8 mouse cellular contexts compared by ENCODE assay signal in the genomic region with DNA sequence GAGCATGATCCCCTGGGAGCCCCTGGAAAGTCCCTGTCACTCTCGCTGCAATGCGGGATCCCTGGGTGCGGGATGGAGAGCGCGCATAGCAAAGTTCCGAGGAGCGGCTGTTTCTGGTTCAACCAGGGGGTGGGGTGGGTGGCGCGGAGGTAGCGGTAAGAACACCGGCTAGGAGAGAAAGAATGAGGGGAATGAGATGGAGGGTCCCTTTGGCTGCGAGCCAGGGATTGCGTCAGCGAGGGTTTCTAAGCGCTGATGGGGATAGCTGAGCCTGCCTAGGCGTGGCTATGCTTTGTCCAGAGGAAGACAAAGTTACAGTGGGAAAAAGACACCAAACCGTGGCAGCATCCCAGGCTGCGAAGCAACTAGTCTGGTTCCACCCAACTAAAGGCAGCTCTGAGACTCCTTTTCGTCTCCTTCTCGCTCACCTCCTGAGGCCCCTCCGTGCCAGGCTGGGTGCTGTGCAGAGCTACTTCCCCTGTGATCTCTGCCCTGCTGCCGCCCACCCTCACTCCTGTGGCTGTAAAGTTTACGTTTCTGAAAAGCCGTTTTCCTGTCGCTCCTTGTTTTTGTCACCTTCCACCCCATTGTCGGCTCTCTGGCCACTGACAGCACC. TPM values are rescaled to one million over a fixed set of nuclear protein-coding genes. Genes with fewer than 3 reads are reported as not detected.
DNase-seq lines count a peak whose midpoint lies in the region; ATAC-seq and TF ChIP-seq lines count a peak whose summit lies in the region.

No protein-coding gene starts in this region.

- no peak for TF ChIP-seq EP300 in stomach, postnatal 0 days (optimal IDR thresholded peaks at IDR 0.05)

- peak overlapping the region; percentile 97 for H3K4me2 ChIP-seq in heart, embryonic 11.5 days
- peak overlapping the region; percentile 95 for H3K4me2 ChIP-seq in stomach, postnatal 0 days (replicated peaks; ENCODE audit: low read depth)

- TF ChIP-seq CTCF in stomach, postnatal 0 days (IDR thresholded peaks at IDR 0.05; ENCODE audit: low read depth), result no peak

- H3K9ac ChIP-seq in heart, embryonic 11.5 days (ENCODE audit: low read depth, low read length), result peak overlapping the region; percentile 91
- H3K9ac ChIP-seq in stomach, postnatal 0 days (ENCODE audit: low read length), result peak overlapping the region; percentile 76

- H3K9me3 ChIP-seq in heart, embryonic 11.5 days (replicated peaks; ENCODE audit: control insufficient read depth, low read length), result no peaks in the 10 kb centered on the region
- no peaks in the 10 kb centered on the region for H3K9me3 ChIP-seq in midbrain, embryonic 10.5 days (replicated peaks)
- H3K9me3 ChIP-seq in stomach, postnatal 0 days (ENCODE audit: control insufficient read depth, low read length), result no peaks in the 10 kb centered on the region

- peak; percentile 53; the same call in 1 of the 2 replicates for ATAC-seq in heart, embryonic 11.5 days (replicated peaks; ENCODE audit: insufficient number of reproducible peaks, low FRiP score, low TSS enrichment)
- peak; percentile 22; the same call in 1 of the 2 replicates for ATAC-seq in stomach, postnatal 0 days (ENCODE audit: low FRiP score, low TSS enrichment)
- ATAC-seq in erythroid progenitor cell, adult 5-6 weeks (replicated peaks; ENCODE audit: low FRiP score, poor library complexity, severe bottlenecking), result no peak

- peak overlapping the region; percentile 92 for H3K27ac ChIP-seq in heart, embryonic 11.5 days (ENCODE audit: low read depth, low read length)
- peak overlapping the region; percentile 81 for H3K27ac ChIP-seq in midbrain, embryonic 10.5 days (replicated peaks)
- peak overlapping the region; percentile 90 for H3K27ac ChIP-seq in stomach, postnatal 0 days (replicated peaks)

- H3K4me1 ChIP-seq in heart, embryonic 11.5 days (ENCODE audit: control insufficient read depth, insufficient read depth, low read length), result peaks cover 19% of the 10 kb centered on the region
- peaks cover 20% of the 10 kb centered on the region for H3K4me1 ChIP-seq in midbrain, embryonic 10.5 days
- H3K4me1 ChIP-seq in stomach, postnatal 0 days (replicated peaks; ENCODE audit: control insufficient read depth, insufficient read depth), result no peaks in the 10 kb centered on the region

- no peaks in the 10 kb centered on the region for H3K36me3 ChIP-seq in heart, embryonic 11.5 days (ENCODE audit: control insufficient read depth, insufficient read depth, low read length)
- H3K36me3 ChIP-seq in midbrain, embryonic 10.5 days, result no peaks in the 10 kb centered on the region
- no peaks in the 10 kb centered on the region for H3K36me3 ChIP-seq in stomach, postnatal 0 days (ENCODE audit: control insufficient read depth, insufficient read depth, low read length)

- WGBS in heart, embryonic 11.5 days (ENCODE audit: insufficient replicate concordance), result under 1% methylated on average over 26 of the region's 26 CpGs
- under 1% methylated on average over 26 of the region's 26 CpGs for WGBS in midbrain, embryonic 10.5 days
- WGBS in stomach, postnatal 0 days, result 1% methylated on average over 26 of the region's 26 CpGs

- no peaks in the 10 kb centered on the region for H3K27me3 ChIP-seq in heart, embryonic 11.5 days (ENCODE audit: control insufficient read depth, insufficient read depth, low read length)
- peaks cover 72% of the 10 kb centered on the region for H3K27me3 ChIP-seq in midbrain, embryonic 10.5 days (ENCODE audit: low read depth, poor library complexity, severe bottlenecking)
- no peaks in the 10 kb centered on the region for H3K27me3 ChIP-seq in stomach, postnatal 0 days (ENCODE audit: control insufficient read depth, insufficient read depth, low read length)

- DNase-seq in spleen, postnatal 10 days (ENCODE audit: low spot score in 2 of 2), result peak; percentile 58 to 69
- DNase-seq in spleen, postnatal 14 days (ENCODE audit: low spot score in 2 of 2), result no peak
- DNase-seq in embryo, embryonic 10.5 days (ENCODE audit: low spot score), result peak; percentile 82
- peak; percentile 54 for DNase-seq in kidney, postnatal 14 days
- peak; percentile 72 for DNase-seq in midbrain, embryonic 10.5 days (ENCODE audit: low spot score)
- DNase-seq in stomach, postnatal 0 days (ENCODE audit: low spot score), result peak; percentile 60

- peak overlapping the region; percentile 85 for H3K4me3 ChIP-seq in heart, embryonic 11.5 days (ENCODE audit: low read depth, low read length)
- peak overlapping the region; percentile 62 for H3K4me3 ChIP-seq in midbrain, embryonic 10.5 days
- peak overlapping the region; percentile 62 for H3K4me3 ChIP-seq in stomach, postnatal 0 days (ENCODE audit: low read depth, low read length)

RNA-seq across cellular contexts. Expression of gene Glipr2, which starts 0.8 kb away (rescaled TPM):
- 112 and 136 TPM in 2 replicates for polyA plus RNA-seq in heart, embryonic 11.5 days (2014; fragmentation: Nextera tagmentation; extraction: Ambion mirVana)
- polyA plus RNA-seq in midbrain, embryonic 10.5 days (2016; fragmentation: Nextera tagmentation; extraction: Ambion mirVana), result 69.2 and 82.3 TPM in 2 replicates
- 43.4 and 46.4 TPM in 2 replicates for polyA plus RNA-seq in stomach, postnatal 0 days (2015; fragmentation: Nextera tagmentation; extraction: Ambion mirVana)
- total RNA-seq in erythroid progenitor cell, adult 5-6 weeks (2015; ENCODE audit: low replicate concordance), result 9.6 and 20.2 TPM in 2 replicates
- total RNA-seq in erythroid progenitor cell, adult 5-6 weeks (2017; ENCODE audit: low replicate concordance), result 10.7 and 16.8 TPM in 2 replicates

RNA-seq across cellular contexts. Expression of gene Ccin, which starts 25.3 kb away (rescaled TPM):
- polyA plus RNA-seq in heart, embryonic 11.5 days (2014; fragmentation: Nextera tagmentation; extraction: Ambion mirVana), result not detected in 2 replicates
- not detected in 2 replicates for polyA plus RNA-seq in midbrain, embryonic 10.5 days (2016; fragmentation: Nextera tagmentation; extraction: Ambion mirVana)
- not detected in 2 replicates for polyA plus RNA-seq in stomach, postnatal 0 days (2015; fragmentation: Nextera tagmentation; extraction: Ambion mirVana)
- not detected in 2 replicates for total RNA-seq in erythroid progenitor cell, adult 5-6 weeks (2015; ENCODE audit: low replicate concordance)
- not detected in 2 replicates for total RNA-seq in erythroid progenitor cell, adult 5-6 weeks (2017; ENCODE audit: low replicate concordance)

RNA-seq across cellular contexts. Expression of gene Clta, which starts 46.3 kb away (rescaled TPM):
- polyA plus RNA-seq in heart, embryonic 11.5 days (2014; fragmentation: Nextera tagmentation; extraction: Ambion mirVana), result 157 and 162 TPM in 2 replicates
- polyA plus RNA-seq in midbrain, embryonic 10.5 days (2016; fragmentation: Nextera tagmentation; extraction: Ambion mirVana), result 187 and 190 TPM in 2 replicates
- polyA plus RNA-seq in stomach, postnatal 0 days (2015; fragmentation: Nextera tagmentation; extraction: Ambion mirVana), result 191 and 194 TPM in 2 replicates
- total RNA-seq in erythroid progenitor cell, adult 5-6 weeks (2015; ENCODE audit: low replicate concordance), result 151 and 166 TPM in 2 replicates
- 108 and 147 TPM in 2 replicates for total RNA-seq in erythroid progenitor cell, adult 5-6 weeks (2017; ENCODE audit: low replicate concordance)

Comparison
In these comparisons a context has a peak if more than half of its experiments do, and no peak if none do; other contexts are left out.
1. DNase-seq: peak in spleen, postnatal 10 days (2 of 2), embryo, embryonic 10.5 days (single experiment), kidney, postnatal 14 days (single experiment), midbrain, embryonic 10.5 days (single experiment) and stomach, postnatal 0 days (single experiment); none in spleen, postnatal 14 days (0 of 2).
2. Peak in every context shown above with its lines, with median percentiles within 50 percentile points of each other: H3K27ac ChIP-seq and H3K4me3 ChIP-seq.